Mouse (Mus musculus) gastrocnemius, adult 18-20 months (tissue): ENCODE results near the gene Snx6. TPM values are rescaled to one million over a fixed set of nuclear protein-coding genes. Genes with fewer than 3 reads are reported as not detected.
"Not testable (repeated sequence)": the region's sequence is repeated elsewhere in the genome, so short reads cannot be mapped to it uniquely, and the experiment has no call there.

Experiments used
- DNase-seq: peaks from one replicate; pipeline ENCODE4 v3.0.0; 2021; ENCODE audit warnings: low spot score
- long read RNA-seq, 2 experiments: library from polyadenylated mRNA; stranded (forward); transcript quantifications; one replicate each; pipeline ENCODE4 v2.0.0; 2021
- total RNA-seq, 2 experiments: library from RNA; stranded (reverse); gene quantifications; 2 replicates each; pipeline ENCODE4 v1.2.3; 2021

Snx6 gene
- 10 to 100 TPM; 17.0 to 17.6 TPM for total RNA-seq
- long read RNA-seq, experiment 1, transcript Snx6-201 (14 exons, 1,928 nt): major isoform, 37 of 59 reads
- long read RNA-seq, experiment 1, partial matches to known transcripts: 8 of 59 reads
- long read RNA-seq, experiment 1, other reads (novel, unspliced or antisense): 14 of 59 reads
- long read RNA-seq, experiment 2, transcript Snx6-201 (14 exons, 1,928 nt): major isoform, 35 of 49 reads
- long read RNA-seq, experiment 2, partial matches to known transcripts: 7 of 49 reads
- long read RNA-seq, experiment 2, other reads (novel, unspliced or antisense): 7 of 49 reads

DNA sequence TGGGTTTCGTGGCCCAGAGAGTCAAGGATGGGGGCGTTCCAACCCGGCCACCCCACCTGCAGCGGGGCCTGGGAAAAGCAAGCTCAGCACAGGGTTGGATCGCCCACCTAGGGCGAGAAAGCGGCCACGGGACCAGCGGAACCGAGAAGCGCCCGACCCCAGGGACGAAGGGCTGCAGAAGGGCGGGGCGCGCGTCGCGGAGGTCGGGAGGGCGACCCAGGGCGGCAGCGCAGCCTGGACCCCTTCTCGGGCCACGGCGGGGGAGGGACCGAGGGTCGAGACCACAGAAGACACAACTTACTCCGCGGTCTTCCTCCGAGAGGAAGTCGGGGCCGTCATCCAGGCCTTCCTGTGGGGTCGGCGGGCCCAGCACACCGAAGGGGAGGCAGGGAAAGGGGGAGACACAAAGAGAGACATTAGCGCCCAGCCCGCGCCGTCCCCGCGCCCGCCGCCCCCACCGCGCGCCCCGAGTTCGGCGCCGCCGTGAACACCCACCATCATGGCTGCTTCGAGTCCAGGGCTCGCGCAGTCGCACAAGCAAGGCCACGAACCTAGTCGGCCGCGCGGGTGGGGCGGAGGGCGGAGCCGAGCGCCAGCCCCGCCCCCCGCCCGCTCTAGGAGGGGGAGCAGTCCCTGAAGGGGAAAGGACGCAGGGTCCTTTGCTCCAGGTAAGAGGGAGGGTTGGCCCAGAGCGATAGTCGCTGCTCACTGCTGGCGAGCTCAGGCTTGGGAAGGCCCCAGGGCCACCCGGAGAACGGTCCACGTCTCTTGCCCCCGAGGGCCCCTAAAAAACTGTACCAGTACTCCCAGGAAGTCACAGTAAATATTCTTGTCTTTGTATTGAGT, at the start of gene Snx6:
Gene Snx6, minus strand, starts transcription at position 551 of the 846 bp plus-strand sequence.
- peak; percentile 78 for DNase-seq

DNA sequence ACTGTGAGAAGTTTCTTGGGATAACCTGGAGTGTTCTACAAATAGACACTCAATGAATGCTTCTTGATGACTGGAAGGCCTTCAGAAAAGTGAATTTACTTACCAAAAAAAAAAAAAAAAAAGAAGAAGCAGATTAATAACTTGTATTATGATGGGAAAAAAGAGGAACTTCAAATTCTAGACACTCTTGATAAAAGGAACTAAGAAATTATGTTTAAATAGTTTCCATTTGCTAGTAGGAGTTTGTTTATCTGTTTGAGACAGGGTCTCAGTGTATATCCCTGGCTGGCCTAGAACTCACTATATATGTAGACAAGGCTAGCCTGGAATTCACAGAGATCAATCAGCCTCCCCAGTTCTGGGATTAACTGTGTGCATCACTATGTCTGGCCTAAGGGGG, 48.9 kb upstream of the Snx6 start:
- DNase-seq: no peak

DNA sequence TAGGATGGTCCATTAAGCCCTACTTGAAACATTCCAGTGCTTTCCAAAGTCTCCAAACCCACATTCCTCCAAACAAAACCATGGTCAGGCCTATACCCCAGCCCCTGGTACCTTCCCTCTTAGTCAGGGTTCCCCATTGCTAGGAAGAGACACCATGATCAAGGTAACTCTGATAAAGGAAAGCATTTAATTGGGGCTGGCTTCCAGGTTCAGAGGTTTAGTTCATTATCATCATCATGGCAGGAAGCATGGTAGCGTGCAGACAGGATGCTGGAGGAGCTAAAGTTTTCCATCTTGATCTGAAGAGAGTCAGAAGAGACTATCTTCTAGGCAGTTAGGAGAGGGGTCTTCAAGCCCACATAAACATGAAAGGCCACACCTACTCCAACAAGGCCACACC, 46.1 kb upstream of the Snx6 start:
- no peak for DNase-seq

DNA sequence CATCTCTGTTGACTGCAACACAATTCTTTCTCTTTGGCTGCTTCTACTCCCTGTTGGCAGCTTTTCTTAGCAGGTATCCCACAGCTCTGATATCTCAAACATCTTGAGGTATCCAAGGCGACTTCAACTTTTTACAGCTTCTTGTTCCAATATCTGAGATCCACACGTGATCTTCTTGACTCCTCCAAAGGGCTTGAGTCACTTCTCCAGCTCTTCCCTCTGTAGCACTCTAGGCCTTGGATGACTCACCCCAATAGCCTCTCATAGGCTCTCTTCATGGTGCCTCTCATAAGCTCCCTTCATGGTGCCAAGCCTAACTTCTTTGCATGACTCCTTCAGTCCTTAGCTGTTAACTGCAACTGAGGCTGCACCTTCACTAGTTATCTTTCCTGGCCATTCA, 44.3 kb upstream of the Snx6 start:
- no peak for DNase-seq

DNA sequence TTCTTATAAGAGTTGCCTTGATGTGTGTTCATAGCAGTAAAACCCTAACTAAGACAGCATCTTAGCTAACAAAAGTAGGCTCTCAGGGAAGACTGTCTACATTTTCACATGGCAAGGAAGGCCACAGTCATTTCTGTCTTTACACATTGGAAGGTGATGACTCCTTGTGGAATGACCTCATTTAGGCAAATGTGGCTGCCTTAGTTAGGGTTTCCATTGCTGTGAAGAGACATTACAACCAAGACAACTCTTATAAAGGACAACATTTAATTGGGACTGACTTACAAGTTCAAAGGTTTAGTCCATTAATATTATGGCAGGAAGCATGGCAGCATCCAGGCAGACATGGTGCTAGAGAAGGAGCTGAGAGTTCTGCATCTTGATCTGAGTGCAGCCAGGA, 43.4 kb upstream of the Snx6 start:
- DNase-seq: no peak

DNA sequence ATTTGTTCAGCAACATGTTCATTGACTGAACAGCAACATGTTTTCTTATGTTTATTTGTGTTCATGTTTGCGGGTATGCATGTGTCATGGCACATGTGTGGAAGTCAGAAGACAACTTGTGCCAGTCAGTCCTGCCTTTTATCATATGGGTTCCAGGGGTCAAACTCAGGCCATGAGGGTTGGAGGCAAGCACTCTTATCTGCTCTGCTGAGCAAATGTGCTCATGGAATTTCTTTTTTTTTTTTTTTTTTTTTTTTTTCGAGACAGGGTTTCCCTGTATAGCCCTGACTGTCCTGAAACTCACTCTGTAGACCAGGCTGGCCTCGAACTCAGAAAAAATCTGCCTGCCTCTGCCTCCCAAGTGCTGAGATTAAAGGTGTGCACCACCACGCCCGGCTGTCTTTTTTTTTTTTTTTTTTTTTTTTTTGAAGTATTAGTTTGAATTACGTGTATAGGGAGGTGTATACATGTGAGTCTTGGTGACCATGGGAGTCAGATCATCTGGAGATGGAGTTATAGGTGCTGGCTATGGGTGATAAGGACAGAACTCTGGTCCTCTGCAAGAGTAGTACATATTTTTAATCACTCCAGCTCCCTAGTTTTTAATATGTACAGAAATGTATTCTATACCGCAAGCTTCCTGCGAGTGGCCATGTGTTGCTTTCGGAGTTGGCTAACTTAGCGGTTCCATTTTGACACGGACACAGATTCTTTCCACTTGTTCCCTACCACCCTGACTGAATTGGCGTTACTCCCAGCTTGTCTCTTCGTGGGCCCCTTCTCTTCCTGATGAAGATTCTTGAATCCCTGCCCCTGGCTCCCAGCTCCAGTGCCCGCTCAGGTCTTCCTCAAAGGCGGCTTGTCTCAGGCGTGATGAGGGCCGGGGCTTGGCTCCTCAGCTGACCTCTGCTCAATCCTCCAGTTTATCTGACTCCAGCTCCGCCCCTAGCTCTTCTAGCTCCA, 40.4 kb upstream of the Snx6 start:
- DNase-seq: peak; percentile 34

DNA sequence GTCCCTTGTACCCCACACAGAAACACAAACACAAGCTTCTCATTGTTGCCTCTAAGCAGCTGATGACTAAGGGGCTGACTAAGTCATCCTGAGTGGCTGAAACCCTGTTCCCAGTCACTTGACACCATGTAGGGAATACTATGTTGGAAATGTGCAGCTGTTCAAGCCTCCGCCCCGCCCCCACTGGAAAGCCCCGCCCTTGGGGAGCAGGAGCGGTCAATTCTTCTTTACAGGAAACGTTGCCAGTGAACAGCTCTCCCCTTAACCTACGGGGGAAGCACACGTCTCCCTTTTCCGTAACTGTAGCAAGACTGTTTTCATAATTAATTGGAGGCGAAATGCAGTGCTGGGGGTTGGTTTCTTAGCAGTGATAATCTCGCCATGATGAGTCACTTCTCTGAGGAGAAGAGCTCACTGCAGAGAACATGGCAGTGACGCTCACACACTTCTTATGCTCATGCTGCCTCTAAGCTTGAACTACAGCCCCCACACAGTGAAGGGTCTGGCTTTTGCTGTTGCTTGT, 39.5 kb upstream of the Snx6 start:
- peak; percentile 85 for DNase-seq

DNA sequence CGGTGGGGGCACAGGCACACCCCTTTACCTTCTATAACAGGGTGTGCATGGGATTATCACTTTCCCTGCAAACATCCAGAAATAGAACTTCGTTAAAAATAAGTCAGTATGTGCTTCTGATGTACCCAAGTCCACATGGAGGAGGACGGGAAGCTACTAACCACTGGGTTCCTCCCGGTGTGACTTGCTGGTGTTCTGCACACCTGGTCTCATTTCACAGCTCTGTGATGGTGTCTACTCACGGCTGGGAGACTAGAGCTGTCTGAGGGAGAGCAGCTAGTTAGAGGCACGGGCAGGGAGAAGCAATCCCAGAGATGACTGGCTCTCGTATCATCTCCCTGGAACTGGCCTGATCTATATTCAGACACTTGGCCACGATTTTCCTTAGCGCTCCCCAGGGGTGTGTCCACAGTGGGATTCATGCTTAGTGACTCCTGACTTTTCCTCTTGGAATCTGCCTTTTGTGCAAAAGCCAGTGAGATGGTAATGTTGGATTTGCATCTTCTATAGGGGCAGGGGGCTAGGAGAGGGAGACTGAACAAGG, 38.4 kb upstream of the Snx6 start:
- DNase-seq: peak; percentile 50

DNA sequence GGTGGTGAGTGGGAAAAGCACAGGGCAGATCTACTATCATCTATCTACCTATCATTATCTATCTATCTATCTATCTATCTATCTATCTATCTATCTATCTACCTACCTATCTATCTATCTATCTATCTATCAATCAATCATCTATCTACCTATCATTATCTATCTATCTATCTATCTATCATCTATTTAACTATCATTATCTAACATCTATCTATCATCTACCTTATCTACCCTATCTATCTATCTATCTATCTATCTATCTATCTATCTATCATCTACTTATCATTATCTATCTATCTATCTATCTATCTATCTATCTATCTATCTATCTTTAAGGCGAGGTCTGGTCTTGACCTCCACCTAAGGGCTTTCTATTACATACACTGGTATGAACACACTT, 36.4 kb upstream of the Snx6 start:
- DNase-seq: not testable (repeated sequence)

DNA sequence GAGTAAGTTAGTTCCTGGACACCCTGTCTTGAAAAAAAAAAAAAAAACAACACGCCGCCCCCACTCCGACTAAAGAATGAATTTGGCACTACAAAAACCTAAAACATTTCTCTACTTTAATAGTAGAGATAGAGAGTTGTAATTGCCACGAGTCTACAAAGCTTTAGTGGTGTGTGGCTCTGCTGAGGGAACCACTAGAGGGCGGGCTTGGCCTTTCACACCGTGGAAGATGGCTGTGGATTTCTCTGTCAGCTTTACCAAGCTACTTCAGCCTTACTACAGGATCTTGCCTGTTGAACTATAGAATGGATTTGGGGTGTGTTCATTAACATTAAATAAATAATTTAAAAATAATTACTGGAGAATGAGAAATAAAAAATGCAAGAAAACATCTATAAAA, 35.1 kb upstream of the Snx6 start:
- peak; percentile 85 for DNase-seq

DNA sequence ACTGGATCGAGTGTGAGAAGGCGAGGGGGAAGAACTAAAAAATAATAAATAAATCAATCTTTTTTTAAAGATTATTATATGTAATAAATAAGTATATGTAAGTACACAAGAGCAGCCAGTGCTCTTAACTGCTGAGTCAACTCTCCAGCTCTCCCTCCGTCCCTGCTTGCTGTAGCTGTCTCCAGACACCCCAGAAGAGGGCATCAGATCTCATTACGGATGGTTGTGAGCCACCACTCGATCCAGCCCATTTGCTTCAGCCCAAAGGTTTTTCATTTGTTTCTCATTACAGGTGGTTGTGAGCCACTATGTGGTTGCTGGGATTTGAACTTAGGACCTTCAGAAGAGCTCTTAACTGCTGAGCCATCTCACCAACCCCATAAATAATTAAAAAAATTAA, 34.4 kb upstream of the Snx6 start:
- DNase-seq: no peak

DNA sequence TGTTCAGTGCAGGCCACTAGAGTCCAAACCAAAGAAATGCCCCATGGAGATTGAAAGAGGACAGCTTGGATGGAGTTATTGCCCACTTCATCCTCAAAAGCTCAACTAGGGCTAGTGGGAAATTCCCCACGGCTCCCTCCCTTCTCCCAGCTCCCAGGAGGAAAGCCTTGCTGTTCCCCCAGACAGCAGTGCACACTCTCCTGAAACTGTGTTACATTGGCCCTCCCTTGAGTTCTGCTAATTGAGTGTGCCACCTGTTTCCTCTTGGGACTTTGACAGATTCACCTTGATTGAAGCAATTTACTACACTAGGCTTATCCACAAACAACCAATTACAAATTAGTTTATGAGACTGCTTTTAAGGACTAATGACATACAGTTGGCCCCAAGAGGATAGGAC, 32.5 kb upstream of the Snx6 start:
- DNase-seq: no peak

DNA sequence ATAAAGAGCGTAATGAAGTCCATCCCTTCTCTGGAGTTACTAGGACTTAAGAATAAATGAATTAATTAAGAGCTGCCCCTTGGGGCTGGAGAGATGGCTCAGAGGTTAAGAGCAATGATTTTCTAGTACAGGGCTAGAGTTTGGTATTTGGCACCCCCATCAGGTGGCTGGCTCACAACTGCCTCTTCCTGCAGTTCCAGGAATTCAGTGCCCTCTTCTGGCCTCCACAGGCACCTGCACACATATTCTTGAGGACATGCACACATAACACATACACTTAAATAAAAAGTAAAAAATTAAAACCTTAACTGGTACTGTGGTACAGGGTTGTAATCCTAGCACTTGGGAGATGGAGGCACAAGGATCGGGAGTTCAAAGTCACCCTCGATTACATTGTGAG, 29.7 kb upstream of the Snx6 start:
- no peak for DNase-seq

DNA sequence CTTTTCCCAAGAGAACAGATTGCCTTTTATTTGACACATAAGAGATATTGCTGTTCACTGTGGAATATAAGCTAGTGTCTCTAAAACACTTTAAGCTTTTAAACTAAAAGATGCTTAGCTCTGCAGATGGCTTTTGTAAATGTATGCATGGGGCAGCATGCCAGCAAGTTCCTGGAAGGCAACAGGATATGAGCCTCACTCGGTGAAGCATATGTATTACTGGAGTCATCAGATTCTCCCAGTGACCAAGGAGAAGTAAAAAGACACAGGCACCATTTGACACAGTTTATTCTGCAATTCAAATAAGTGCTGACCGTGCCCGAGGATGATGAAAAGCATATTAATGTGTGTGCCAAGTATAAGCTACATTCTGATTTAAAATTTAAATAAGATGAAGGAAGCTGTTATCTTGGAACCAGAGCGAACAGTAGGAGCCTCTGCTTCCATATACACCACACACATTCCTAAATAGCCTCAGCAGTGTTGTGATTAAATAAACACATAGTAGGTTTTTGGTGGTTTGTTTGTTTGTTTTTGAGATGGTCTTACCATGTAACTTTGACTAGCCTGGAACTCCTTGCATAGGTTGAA, 27.4 kb upstream of the Snx6 start:
- no peak for DNase-seq

DNA sequence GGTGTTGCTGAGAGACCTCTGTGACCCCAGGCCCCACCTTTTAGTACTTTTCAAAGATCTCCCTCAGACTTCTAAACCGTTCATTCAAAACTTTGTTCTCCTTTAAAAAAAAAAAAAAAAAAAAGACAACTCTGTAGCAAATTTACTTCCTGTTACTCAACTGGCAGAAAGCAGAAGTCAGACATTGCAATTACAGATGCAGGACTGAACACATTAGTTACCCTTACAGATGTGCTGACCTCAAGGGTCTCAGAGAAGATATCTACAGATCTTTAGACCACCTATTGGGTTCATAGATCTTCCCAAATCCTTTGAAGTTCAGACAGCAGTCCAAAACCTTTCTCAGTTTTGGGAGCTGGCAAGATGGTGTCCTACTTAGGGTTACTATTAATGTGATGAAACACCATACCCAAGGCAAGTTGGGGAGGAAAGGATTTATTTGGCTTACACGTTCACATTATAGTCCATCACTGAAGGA, 25.2 kb upstream of the Snx6 start:
- no peak for DNase-seq

DNA sequence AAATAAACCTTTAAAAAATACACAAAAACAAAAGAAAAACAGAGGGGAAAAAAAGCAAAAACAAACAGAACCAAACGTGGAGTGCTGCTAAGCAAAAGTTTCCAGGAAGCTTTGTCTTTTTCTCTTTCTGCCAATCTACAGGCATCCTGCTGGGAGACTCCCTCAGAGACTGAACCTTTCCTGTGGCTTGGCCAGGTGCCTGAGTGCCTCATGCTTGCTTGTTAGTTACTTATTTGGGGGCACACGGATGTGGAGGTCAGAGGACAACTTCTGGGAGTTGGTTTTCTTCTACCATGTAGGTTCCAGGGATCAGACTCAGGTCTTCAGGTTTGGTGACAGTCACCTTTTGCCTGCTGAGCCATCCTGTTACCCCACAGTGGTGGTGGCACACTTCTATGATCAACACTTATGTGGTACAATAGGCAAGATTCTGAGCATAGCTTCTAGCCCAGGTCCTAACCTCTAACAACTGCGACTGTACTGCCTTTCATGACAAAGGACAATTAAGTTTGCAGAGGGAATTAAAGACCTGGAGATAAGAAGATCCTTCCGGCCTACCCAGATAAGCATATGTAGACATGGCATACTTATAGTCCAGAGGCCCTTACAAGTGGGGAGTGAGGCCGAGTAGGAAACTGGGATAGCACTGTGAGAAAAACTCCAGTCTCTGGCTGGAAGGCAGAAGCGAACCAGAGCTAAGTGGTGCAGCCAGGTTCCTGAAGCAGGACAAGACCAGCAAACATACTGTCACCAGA, 23.9 kb upstream of the Snx6 start:
- no peak for DNase-seq

DNA sequence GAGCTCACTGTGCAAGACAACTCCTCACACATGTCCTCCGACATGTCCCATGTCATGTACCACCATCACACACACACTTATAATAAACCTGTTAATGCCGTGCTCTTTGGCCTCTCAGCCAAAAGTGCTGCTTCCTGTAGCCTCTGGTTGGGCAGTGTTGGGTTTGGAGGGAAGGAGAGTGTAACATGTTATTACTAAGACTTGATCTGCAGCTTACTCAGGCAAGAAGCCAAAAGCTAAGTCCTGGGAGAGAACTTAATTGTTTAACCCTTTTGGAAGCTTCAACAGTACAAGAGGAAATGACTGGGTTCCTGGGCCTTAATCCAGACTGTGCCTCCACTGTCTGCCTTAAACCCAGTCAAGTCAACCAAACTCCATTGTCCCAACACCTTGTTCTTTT, 14.6 kb upstream of the Snx6 start:
- DNase-seq: no peak

DNA sequence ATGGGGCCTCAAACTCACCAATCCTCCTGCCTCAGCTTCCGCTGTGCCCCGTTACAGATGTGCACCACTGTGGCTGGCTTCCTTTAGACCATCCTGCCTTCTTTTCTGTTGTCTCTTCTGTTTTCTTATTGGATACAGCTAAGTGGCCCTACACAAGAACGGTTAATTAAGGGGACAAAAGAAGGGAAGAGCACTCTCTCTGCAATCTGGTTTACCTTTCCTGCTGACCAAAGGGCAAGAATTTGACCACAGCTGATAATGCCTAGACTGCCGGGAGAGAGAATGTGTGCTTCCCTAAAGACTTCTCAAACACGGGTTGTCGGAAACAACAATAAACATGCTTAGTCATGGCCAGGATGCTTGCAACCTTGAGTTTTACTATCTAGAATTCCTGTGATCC, 12.0 kb upstream of the Snx6 start:
- DNase-seq: no peak

DNA sequence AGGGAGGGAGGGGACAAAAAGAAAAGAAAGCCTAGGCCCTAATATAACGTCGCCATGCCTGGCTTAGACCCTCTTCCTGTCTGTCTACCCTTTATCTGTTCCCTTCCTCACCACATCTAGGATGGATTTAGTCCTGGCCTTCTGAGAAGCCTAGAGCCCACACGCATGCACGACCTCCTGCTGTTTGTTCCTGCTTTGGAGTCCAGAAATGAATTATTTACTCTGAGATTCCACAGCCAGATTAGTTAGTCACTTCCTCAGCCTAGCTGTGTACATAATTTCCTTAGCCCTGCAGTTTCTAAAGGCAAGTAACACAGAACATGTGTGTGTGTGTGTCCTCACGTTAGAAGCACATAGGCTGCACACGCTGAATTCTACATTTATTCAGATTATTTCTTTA, 10.6 kb upstream of the Snx6 start:
- DNase-seq: no peak
